Mouse (Mus musculus) erythroblast, embryonic 14.5 days (primary cell): ENCODE measurements around the gene Vegfd.

ENCODE experiments used
- GATA1 ChIP-seq: IDR thresholded peaks from 2 replicates; pipeline ENCODE4 v1.6.1; 2012; ENCODE audit warnings: low read length, inconsistent platforms, mixed read lengths
- TAL1 ChIP-seq: IDR thresholded peaks from 3 replicates; pipeline ENCODE4 v1.6.1; 2012; ENCODE audit warnings: low read length, inconsistent platforms, mixed read lengths

GRCm38 (mm10) chrX:164348937-164349336, 24.2 kb upstream of the Vegfd start:
- TF ChIP-seq GATA1 (no peak), TAL1 (no peak)
